Mouse (Mus musculus) intestine, embryonic 15.5 days (tissue): ENCODE data around the gene Sgpl1. TPM values are rescaled to one million over a fixed set of nuclear protein-coding genes. Genes with fewer than 3 reads are reported as not detected.

Experiments
- ATAC-seq: fragments of 200-750 bp; cut with Nextera tagmentation; 2 replicates; pipeline ENCODE4 v1.8.0; 2017; ENCODE audit warnings: moderate TSS enrichment, moderate library complexity
- H3K27ac ChIP-seq: fragments of 300-500 bp; sonication (generic); 2 replicates; pipeline ENCODE4 v1.5.1; 2015; ENCODE audit warnings: mild to moderate bottlenecking, inconsistent platforms
- H3K27me3 ChIP-seq: fragments of 300-500 bp; sonication (generic); replicated peaks from 2 replicates; pipeline ENCODE4 v1.6.1; 2015; ENCODE audit warnings: inconsistent platforms
- H3K36me3 ChIP-seq: fragments of 300-500 bp; sonication (generic); 2 replicates; pipeline ENCODE4 v1.6.1; 2015; ENCODE audit warnings: inconsistent platforms
- H3K4me1 ChIP-seq: fragments of 300-500 bp; sonication (generic); replicated peaks from 2 replicates; pipeline ENCODE4 v1.6.1; 2015; ENCODE audit warnings: inconsistent platforms
- H3K4me2 ChIP-seq: fragments of 300-500 bp; sonication (generic); replicated peaks from 2 replicates; pipeline ENCODE4 v1.6.1; 2015; ENCODE audit warnings: mild to moderate bottlenecking, inconsistent platforms
- H3K4me3 ChIP-seq: fragments of 300-500 bp; sonication (generic); replicated peaks from 2 replicates; pipeline ENCODE4 v1.5.1; 2015; ENCODE audit warnings: inconsistent platforms
- H3K9ac ChIP-seq: fragments of 300-500 bp; sonication (generic); 2 replicates; pipeline ENCODE4 v1.6.1; 2015; ENCODE audit warnings: inconsistent platforms
- H3K9me3 ChIP-seq: fragments of 300-500 bp; sonication (generic); 2 replicates; pipeline ENCODE4 v1.6.1; 2016; ENCODE audit warnings: inconsistent platforms
- WGBS: fragments of 180-500 bp; shearing (Covaris S2); methylation state at CpG from one replicate; pipeline ENCODE4 v1.1.7; 2015; 5-methylcytosine and 5-hydroxymethylcytosine counted together
- polyA plus RNA-seq: library from polyadenylated mRNA; unstranded; fragments of >200 nt; fragmentation: Nextera tagmentation; extraction: Ambion mirVana; gene quantifications from 2 replicates; pipeline ENCODE4 v1.2.1, GENCODE M21; 2015

The Sgpl1 gene
- polyA plus RNA-seq, 1 experiment from 2014 or later = 77.1 TPM

GRCm38 (mm10) chr10:61072324-61072723, 75.2 kb downstream of the Sgpl1 start:
- H3K4me1 ChIP-seq = peaks cover 10% of the 10 kb centered on the region
- ATAC-seq = no peak
- H3K4me3 ChIP-seq = no peak overlapping the region
- no peak overlapping the region for H3K4me2 ChIP-seq
- no peak overlapping the region for H3K27ac ChIP-seq
- H3K27me3 ChIP-seq = no peaks in the 10 kb centered on the region
- WGBS = 15% methylated on average over 16 of the region's 16 CpGs
- no peaks in the 10 kb centered on the region for H3K36me3 ChIP-seq
- no peaks in the 10 kb centered on the region for H3K9me3 ChIP-seq
- no peak overlapping the region for H3K9ac ChIP-seq

GRCm38 (mm10) chr10:61069248-61069647, 78.3 kb downstream of the Sgpl1 start:
- WGBS = 18% methylated on average over 13 of the region's 13 CpGs
- Histone ChIP-seq H3K9me3 (no peaks in the 10 kb centered on the region), H3K4me1 (peaks cover 23% of the 10 kb centered on the region), H3K9ac (no peak overlapping the region), H3K36me3 (no peaks in the 10 kb centered on the region), H3K4me2 (peak overlapping the region; percentile 39), H3K27me3 (no peaks in the 10 kb centered on the region), H3K4me3 (no peak overlapping the region), H3K27ac (no peak overlapping the region)
- peak; percentile 34; the same call in 1 of the 2 replicates for ATAC-seq

GRCm38 (mm10) chr10:61068436-61069192, 78.9 kb downstream of the Sgpl1 start:
- Histone ChIP-seq H3K4me1 (peaks cover 23% of the 10 kb centered on the region), H3K4me3 (no peak overlapping the region), H3K4me2 (peak overlapping the region; percentile 39; the same call in 1 of the 2 replicates), H3K27me3 (no peaks in the 10 kb centered on the region), H3K36me3 (no peaks in the 10 kb centered on the region), H3K27ac (no peak overlapping the region), H3K9ac (no peak overlapping the region), H3K9me3 (no peaks in the 10 kb centered on the region)
- peak; percentile 22; the same call in 1 of the 2 replicates for ATAC-seq
- 10% methylated on average over 8 of the region's 8 CpGs for WGBS

GRCm38 (mm10) chr10:61065287-61066005, 82.1 kb downstream of the Sgpl1 start:
- Histone ChIP-seq H3K4me3 (no peak overlapping the region), H3K36me3 (no peaks in the 10 kb centered on the region), H3K9ac (no peak overlapping the region), H3K9me3 (no peaks in the 10 kb centered on the region), H3K4me1 (peaks cover 20% of the 10 kb centered on the region), H3K4me2 (no peak overlapping the region), H3K27me3 (no peaks in the 10 kb centered on the region), H3K27ac (no peak overlapping the region)
- WGBS = 53% methylated on average over 13 of the region's 13 CpGs
- ATAC-seq = peak; percentile 48; the same call in 1 of the 2 replicates

GRCm38 (mm10) chr10:61064635-61065034, 82.9 kb downstream of the Sgpl1 start:
- no peak; the same call in 1 of the 2 replicates for ATAC-seq
- no peak overlapping the region for H3K27ac ChIP-seq
- H3K9me3 ChIP-seq = no peaks in the 10 kb centered on the region
- WGBS = 27% methylated on average over 8 of the region's 8 CpGs
- no peaks in the 10 kb centered on the region for H3K36me3 ChIP-seq
- H3K4me2 ChIP-seq = no peak overlapping the region
- peaks cover 22% of the 10 kb centered on the region for H3K4me1 ChIP-seq
- no peak overlapping the region for H3K9ac ChIP-seq
- no peak overlapping the region for H3K4me3 ChIP-seq
- H3K27me3 ChIP-seq = no peaks in the 10 kb centered on the region

- Histone ChIP-seq H3K4me3 (no peak overlapping the region), H3K4me1 (peaks cover 19% of the 10 kb centered on the region), H3K27me3 (no peaks in the 10 kb centered on the region), H3K4me2 (no peak overlapping the region), H3K9me3 (no peaks in the 10 kb centered on the region), H3K36me3 (no peaks in the 10 kb centered on the region), H3K27ac (no peak overlapping the region), H3K9ac (no peak overlapping the region)
- no peak for ATAC-seq
- WGBS = 82% methylated on average over 10 of the region's 10 CpGs
These were observed 84.1 kb downstream of the Sgpl1 start for GRCm38 (mm10) chr10:61063271-61063864.

- H3K4me2 ChIP-seq = no peak overlapping the region
- WGBS = 29% methylated on average over 6 of the region's 6 CpGs
These were observed 87.9 kb downstream of the Sgpl1 start for GRCm38 (mm10) chr10:61059543-61060110.

GRCm38 (mm10) chr10:61059101-61059500, 88.4 kb downstream of the Sgpl1 start:
- ATAC-seq = no peak
- Histone ChIP-seq H3K36me3 (no peaks in the 10 kb centered on the region), H3K4me3 (no peak overlapping the region), H3K4me2 (no peak overlapping the region), H3K9me3 (no peaks in the 10 kb centered on the region), H3K27ac (no peak overlapping the region), H3K4me1 (0 out of 2 replicates have a peak, but pooled peaks cover 6% of the 10 kb centered on the region), H3K9ac (no peak overlapping the region), H3K27me3 (no peaks in the 10 kb centered on the region)
- WGBS = no CpG with 5 or more reads among the region's 1 CpGs

More at GRCm38 (mm10) chr10:61059543-61060110, 87.9 kb downstream of the Sgpl1 start:
- Histone ChIP-seq H3K4me1 (peaks cover 6% of the 10 kb centered on the region; the same call in 1 of the 2 replicates), H3K4me3 (no peak overlapping the region), H3K36me3 (no peaks in the 10 kb centered on the region), H3K9me3 (no peaks in the 10 kb centered on the region), H3K9ac (no peak overlapping the region), H3K27me3 (no peaks in the 10 kb centered on the region), H3K27ac (no peak overlapping the region)
- ATAC-seq = peak; percentile 64

- WGBS = 89% methylated on average over 7 of the region's 7 CpGs
- Histone ChIP-seq H3K4me1 (0 out of 2 replicates have a peak, but pooled peaks cover 6% of the 10 kb centered on the region), H3K4me3 (no peak overlapping the region), H3K9me3 (no peaks in the 10 kb centered on the region), H3K4me2 (no peak overlapping the region), H3K27me3 (0 out of 2 replicates have a peak, but pooled peaks cover 5% of the 10 kb centered on the region), H3K36me3 (no peaks in the 10 kb centered on the region), H3K9ac (no peak overlapping the region), H3K27ac (no peak overlapping the region)
- no peak for ATAC-seq
These were observed 90.8 kb downstream of the Sgpl1 start for GRCm38 (mm10) chr10:61056661-61057060.

- Histone ChIP-seq H3K9ac (no peak overlapping the region), H3K4me1 (no peaks in the 10 kb centered on the region), H3K27ac (no peak overlapping the region), H3K36me3 (no peaks in the 10 kb centered on the region), H3K27me3 (0 out of 2 replicates have a peak, but pooled peaks cover 5% of the 10 kb centered on the region), H3K4me3 (no peak overlapping the region), H3K4me2 (no peak overlapping the region), H3K9me3 (no peaks in the 10 kb centered on the region)
- no peak for ATAC-seq
- 61% methylated on average over 14 of the region's 14 CpGs for WGBS
These were observed 95.4 kb downstream of the Sgpl1 start for GRCm38 (mm10) chr10:61051993-61052613.
